Mouse (Mus musculus) limb, embryonic 15.5 days (tissue): Measurements from ENCODE around the gene Kctd2. TPM values are rescaled to one million over a fixed set of nuclear protein-coding genes. Genes with fewer than 3 reads are reported as not detected.

Experiments
- ATAC-seq: fragments of 200-750 bp; cut with Nextera tagmentation; 2 replicates; pipeline ENCODE4 v1.8.0; 2017; ENCODE audit warnings: low read depth, moderate TSS enrichment; ENCODE audit not compliant: insufficient number of reproducible peaks, low FRiP score, low TSS enrichment
- H3K27ac ChIP-seq: fragments of 300-500 bp; sonication (generic); 2 replicates; pipeline ENCODE4 v1.5.1; 2015; ENCODE audit warnings: moderate library complexity, mild to moderate bottlenecking, inconsistent platforms
- H3K27me3 ChIP-seq: fragments of 300-500 bp; sonication (generic); 2 replicates; pipeline ENCODE4 v1.6.1; 2015; ENCODE audit warnings: inconsistent platforms
- H3K36me3 ChIP-seq: fragments of 300-500 bp; sonication (generic); 2 replicates; pipeline ENCODE4 v1.6.1; 2015; ENCODE audit warnings: inconsistent platforms
- H3K4me1 ChIP-seq: fragments of 300-500 bp; sonication (generic); 2 replicates; pipeline ENCODE4 v1.6.1; 2015; ENCODE audit warnings: inconsistent platforms
- H3K4me2 ChIP-seq: fragments of 300-500 bp; sonication (generic); 2 replicates; pipeline ENCODE4 v1.6.1; 2015; ENCODE audit warnings: mild to moderate bottlenecking, inconsistent platforms
- H3K4me3 ChIP-seq: fragments of 300-500 bp; sonication (generic); 2 replicates; pipeline ENCODE4 v1.5.1; 2015; ENCODE audit warnings: mild to moderate bottlenecking, inconsistent platforms
- H3K9ac ChIP-seq: fragments of 300-500 bp; sonication (generic); 2 replicates; pipeline ENCODE4 v1.6.1; 2015; ENCODE audit warnings: inconsistent platforms
- H3K9me3 ChIP-seq: fragments of 300-500 bp; sonication (generic); 2 replicates; pipeline ENCODE4 v1.6.1; 2016; ENCODE audit warnings: inconsistent platforms
- WGBS: fragments of 180-500 bp; shearing (Covaris S2); methylation state at CpG from one replicate; pipeline ENCODE4 v1.1.7; 2015; 5-methylcytosine and 5-hydroxymethylcytosine counted together
- polyA plus RNA-seq: library from polyadenylated mRNA; unstranded; fragments of >200 nt; fragmentation: Nextera tagmentation; extraction: Ambion mirVana; gene quantifications from 2 replicates; pipeline ENCODE4 v1.2.1, GENCODE M21; 2015

Kctd2 gene
- 9.9 and 15.1 TPM in 2 replicates for polyA plus RNA-seq

GRCm38 (mm10) chr11:115419531-115420237 is at the start of gene Kctd2, which contains the start of gene Atp5h:
Gene Kctd2, plus strand, starts transcription at chr11:115420128.
Gene Atp5h, minus strand, starts transcription at chr11:115419962.
- peak within 1 kb of the TSS; percentile 85 for H3K27ac ChIP-seq
- H3K4me2 ChIP-seq = peak within 1 kb of the TSS; percentile 93
- under 1% methylated on average over 43 of the region's 56 CpGs for WGBS

DNA sequence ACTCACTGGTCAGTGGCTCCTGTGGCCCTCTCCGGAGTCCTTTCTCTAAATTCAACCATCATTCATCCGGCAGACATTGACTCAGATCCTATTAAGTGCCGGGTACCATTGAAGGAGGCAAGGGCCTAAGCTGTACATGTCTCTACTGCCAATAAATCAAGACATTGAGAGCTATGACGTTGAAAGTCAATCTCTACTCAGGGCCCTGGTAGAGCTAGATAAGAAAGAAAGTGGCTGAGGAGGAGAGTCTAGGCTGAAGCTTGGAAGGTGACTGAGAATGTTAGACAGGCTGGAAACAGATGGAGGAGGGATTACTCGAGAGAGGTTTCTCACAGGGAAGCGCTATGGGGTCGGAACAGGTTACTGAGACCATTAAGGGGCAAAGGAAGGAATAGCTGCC is 49.6 kb upstream of the Kctd2 start:
- H3K4me1 ChIP-seq = peaks cover 22% of the 10 kb centered on the region
- H3K36me3 ChIP-seq = no peaks in the 10 kb centered on the region
- no peak overlapping the region for H3K9ac ChIP-seq
- no peaks in the 10 kb centered on the region for H3K9me3 ChIP-seq
- no peak for ATAC-seq
- no peak overlapping the region for H3K4me3 ChIP-seq
- H3K27me3 ChIP-seq = peaks cover 94% of the 10 kb centered on the region
- 50% methylated on average over 7 of the region's 7 CpGs for WGBS
- no peak overlapping the region for H3K4me2 ChIP-seq
- H3K27ac ChIP-seq = no peak overlapping the region

More at GRCm38 (mm10) chr11:115419531-115420237, at the start of gene Kctd2, which contains the start of gene Atp5h:
- Histone ChIP-seq H3K4me3 (peak within 1 kb of the TSS; percentile 84), H3K9ac (peak within 1 kb of the TSS; percentile 91), H3K36me3 (peaks cover 41% of the 10 kb centered on the region), H3K4me1 (peaks cover 36% of the 10 kb centered on the region), H3K9me3 (no peaks in the 10 kb centered on the region), H3K27me3 (no peaks in the 10 kb centered on the region)
- ATAC-seq = peak; percentile 95

GRCm38 (mm10) chr11:115371354-115371753 is 48.6 kb upstream of the Kctd2 start:
- ATAC-seq = no peak
- Histone ChIP-seq H3K4me2 (no peak overlapping the region), H3K9ac (no peak overlapping the region), H3K4me3 (no peak overlapping the region), H3K36me3 (no peaks in the 10 kb centered on the region), H3K27ac (no peak overlapping the region), H3K4me1 (peaks cover 22% of the 10 kb centered on the region), H3K27me3 (peaks cover 93% of the 10 kb centered on the region), H3K9me3 (no peaks in the 10 kb centered on the region)
- WGBS = 57% methylated on average over 8 of the region's 8 CpGs

GRCm38 (mm10) chr11:115372015-115372414 is 47.9 kb upstream of the Kctd2 start:
- no peak overlapping the region for H3K4me3 ChIP-seq
- peaks cover 86% of the 10 kb centered on the region for H3K27me3 ChIP-seq
- peaks cover 17% of the 10 kb centered on the region for H3K4me1 ChIP-seq
- no peak overlapping the region for H3K4me2 ChIP-seq
- H3K9me3 ChIP-seq = no peaks in the 10 kb centered on the region
- H3K27ac ChIP-seq = no peak overlapping the region
- ATAC-seq = no peak
- no peaks in the 10 kb centered on the region for H3K36me3 ChIP-seq
- 58% methylated on average over 1 of the region's 1 CpGs for WGBS
- H3K9ac ChIP-seq = no peak overlapping the region

DNA sequence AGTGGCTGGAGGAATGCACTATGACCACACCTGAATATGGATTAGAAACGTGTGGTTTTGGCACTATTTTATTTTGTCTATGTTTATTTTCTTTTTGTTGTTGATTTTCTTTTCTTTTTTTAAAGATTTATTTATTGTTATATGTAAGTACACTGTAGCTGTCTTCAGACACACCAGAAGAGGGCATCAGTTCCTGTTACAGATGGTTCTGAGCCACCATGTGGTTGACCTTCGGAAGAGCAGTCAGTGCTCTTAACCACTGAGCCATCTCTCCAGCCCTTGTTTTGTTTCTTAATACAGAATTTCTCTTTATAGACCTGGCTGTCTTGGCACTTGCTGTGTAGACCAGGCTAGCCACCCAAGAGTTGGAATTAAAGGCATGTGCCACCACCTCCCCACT is 47.2 kb upstream of the Kctd2 start:
- peaks cover 79% of the 10 kb centered on the region for H3K27me3 ChIP-seq
- WGBS = 42% methylated on average over 2 of the region's 2 CpGs
- no peak for ATAC-seq

GRCm38 (mm10) chr11:115373805-115374694 is 45.9 kb upstream of the Kctd2 start:
- peaks cover 9% of the 10 kb centered on the region for H3K4me1 ChIP-seq
- ATAC-seq = no peak
- peak overlapping the region; percentile 35 for H3K4me3 ChIP-seq
- no peaks in the 10 kb centered on the region for H3K9me3 ChIP-seq
- peak overlapping the region; percentile 63 for H3K4me2 ChIP-seq
- H3K27ac ChIP-seq = no peak overlapping the region
- H3K36me3 ChIP-seq = no peaks in the 10 kb centered on the region
- WGBS = 1% methylated on average over 30 of the region's 30 CpGs
- H3K27me3 ChIP-seq = peaks cover 69% of the 10 kb centered on the region
- H3K9ac ChIP-seq = peak overlapping the region; percentile 8; the same call in 1 of the 2 replicates

More for the DNA sequence above, 47.2 kb upstream of the Kctd2 start:
- H3K36me3 ChIP-seq = no peaks in the 10 kb centered on the region
- no peak overlapping the region for H3K4me3 ChIP-seq
- no peak overlapping the region for H3K9ac ChIP-seq
- no peak overlapping the region for H3K27ac ChIP-seq
- H3K4me1 ChIP-seq = peaks cover 9% of the 10 kb centered on the region
- H3K9me3 ChIP-seq = no peaks in the 10 kb centered on the region
- H3K4me2 ChIP-seq = no peak overlapping the region

GRCm38 (mm10) chr11:115374695-115375425 is 45.1 kb upstream of the Kctd2 start:
- H3K36me3 ChIP-seq = no peaks in the 10 kb centered on the region
- H3K4me3 ChIP-seq = peak overlapping the region; percentile 35; the same call in 1 of the 2 replicates
- no peak overlapping the region for H3K27ac ChIP-seq
- no peaks in the 10 kb centered on the region for H3K9me3 ChIP-seq
- 61% methylated on average over 12 of the region's 12 CpGs for WGBS
- peaks cover 9% of the 10 kb centered on the region for H3K4me1 ChIP-seq
- no peak overlapping the region for H3K9ac ChIP-seq
- H3K4me2 ChIP-seq = peak overlapping the region; percentile 63
- H3K27me3 ChIP-seq = peaks cover 61% of the 10 kb centered on the region
- ATAC-seq = no peak

- ATAC-seq = no peak
- no peaks in the 10 kb centered on the region for H3K9me3 ChIP-seq
- H3K4me2 ChIP-seq = no peak overlapping the region
- H3K4me1 ChIP-seq = peaks cover 12% of the 10 kb centered on the region
- no peak overlapping the region for H3K27ac ChIP-seq
- H3K9ac ChIP-seq = no peak overlapping the region
- peaks cover 42% of the 10 kb centered on the region for H3K27me3 ChIP-seq
- no peaks in the 10 kb centered on the region for H3K36me3 ChIP-seq
- no peak overlapping the region for H3K4me3 ChIP-seq
- WGBS = 52% methylated on average over 7 of the region's 7 CpGs
Measured at GRCm38 (mm10) chr11:115376722-115377121, 43.2 kb upstream of the Kctd2 start.

DNA sequence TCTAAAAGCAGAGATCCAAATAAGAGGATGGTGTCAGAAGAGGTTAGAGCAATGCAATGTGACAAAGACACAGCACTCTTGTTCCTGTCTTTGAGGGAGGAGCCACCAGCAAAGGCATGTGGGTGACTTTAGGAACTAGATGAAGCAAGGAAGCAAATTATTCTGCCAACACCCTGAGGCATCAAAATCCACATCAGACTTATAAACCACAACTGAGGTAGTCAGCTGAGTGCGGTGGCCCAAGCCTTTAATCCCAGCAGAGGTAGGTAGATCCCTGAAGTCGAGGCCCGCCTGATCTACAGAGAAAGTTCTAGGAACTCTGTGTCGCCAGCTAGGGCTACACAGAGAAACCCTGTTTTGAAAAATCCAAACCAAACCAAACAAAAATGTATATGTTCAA is 42.7 kb upstream of the Kctd2 start:
- 80% methylated on average over 4 of the region's 4 CpGs for WGBS
- H3K9ac ChIP-seq = no peak overlapping the region
- no peak overlapping the region for H3K4me3 ChIP-seq
- H3K9me3 ChIP-seq = no peaks in the 10 kb centered on the region
- H3K27ac ChIP-seq = no peak overlapping the region
- H3K27me3 ChIP-seq = peaks cover 38% of the 10 kb centered on the region
- no peaks in the 10 kb centered on the region for H3K36me3 ChIP-seq
- H3K4me2 ChIP-seq = no peak overlapping the region
- ATAC-seq = no peak
- H3K4me1 ChIP-seq = peaks cover 17% of the 10 kb centered on the region

DNA sequence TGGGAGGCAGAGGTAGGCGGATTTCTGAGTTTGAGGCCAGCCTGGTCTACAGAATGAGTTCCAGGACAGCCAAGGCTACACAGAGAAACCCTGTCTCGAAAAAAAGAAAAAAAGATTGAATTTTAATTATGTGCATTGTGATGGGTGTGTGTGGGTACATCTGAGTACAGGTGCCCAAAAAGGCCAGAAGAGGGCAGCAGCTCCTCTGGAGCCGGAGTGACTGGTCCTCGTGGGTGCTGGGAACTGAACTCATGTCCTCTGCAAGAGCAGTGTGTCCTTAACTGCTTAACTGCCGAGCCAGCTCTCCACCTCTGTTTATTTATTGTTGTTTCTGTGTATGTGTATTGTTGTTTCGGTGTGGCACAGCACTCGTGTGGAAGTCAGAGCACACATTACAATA is 42.1 kb upstream of the Kctd2 start:
- H3K4me3 ChIP-seq = no peak overlapping the region
- H3K9me3 ChIP-seq = no peaks in the 10 kb centered on the region
- no peaks in the 10 kb centered on the region for H3K36me3 ChIP-seq
- WGBS = 82% methylated on average over 7 of the region's 7 CpGs
- ATAC-seq = no peak
- H3K27ac ChIP-seq = no peak overlapping the region
- no peak overlapping the region for H3K4me2 ChIP-seq
- no peak overlapping the region for H3K9ac ChIP-seq
- peaks cover 23% of the 10 kb centered on the region for H3K4me1 ChIP-seq
- peaks cover 34% of the 10 kb centered on the region for H3K27me3 ChIP-seq

- H3K4me2 ChIP-seq = peak overlapping the region; percentile 81
- ATAC-seq = no peak
- no peak overlapping the region for H3K9ac ChIP-seq
- peaks cover 40% of the 10 kb centered on the region for H3K4me1 ChIP-seq
- H3K27ac ChIP-seq = peak overlapping the region; percentile 22
- peak overlapping the region; percentile 84 for H3K4me3 ChIP-seq
- WGBS = 9% methylated on average over 9 of the region's 9 CpGs
- H3K27me3 ChIP-seq = no peaks in the 10 kb centered on the region
- no peaks in the 10 kb centered on the region for H3K36me3 ChIP-seq
- no peaks in the 10 kb centered on the region for H3K9me3 ChIP-seq
Measured at GRCm38 (mm10) chr11:115381276-115381675, 38.7 kb upstream of the Kctd2 start.
